Mouse (Mus musculus): ENCODE results near the gene Prdm11. TPM values are rescaled to one million over a fixed set of nuclear protein-coding genes. Genes with fewer than 3 reads are reported as not detected.

The Prdm11 gene
- polyA plus RNA-seq, 1 experiment from 2014 or later: 2.6 TPM

DNA sequence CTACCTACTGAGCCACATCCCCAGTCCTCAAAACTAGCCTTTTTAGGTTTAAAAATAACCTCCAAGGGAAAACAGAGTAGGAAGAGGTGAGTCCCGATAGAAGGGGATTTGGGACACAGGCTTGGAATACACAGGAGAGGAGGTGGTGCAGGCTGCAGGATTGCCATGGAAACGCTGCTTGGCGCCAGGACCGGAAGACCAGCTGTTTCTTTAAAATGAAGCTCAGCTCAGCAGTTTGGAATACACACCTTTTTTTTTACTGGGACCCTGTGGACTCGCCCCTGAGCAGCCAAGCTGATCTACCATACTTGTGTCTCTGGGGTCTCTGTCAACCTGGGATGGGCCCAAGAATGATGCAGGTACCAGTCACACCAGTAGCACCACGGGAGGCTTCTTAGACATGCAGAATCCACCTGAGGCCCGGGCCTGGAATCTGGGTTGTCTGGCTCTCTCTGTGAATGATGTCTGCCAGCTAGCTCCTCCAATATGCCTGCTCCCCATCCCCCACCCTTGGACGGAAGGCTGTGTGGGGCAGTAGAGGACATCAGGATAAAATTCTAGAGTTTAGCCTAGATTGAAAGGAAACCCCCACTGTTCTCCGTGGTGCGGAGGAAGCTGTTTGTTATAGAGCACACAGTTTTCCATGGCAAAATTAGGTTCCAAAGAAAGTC is 111.5 kb downstream of the Prdm11 start:
- 11% methylated on average over 10 of the region's 10 CpGs for WGBS
- no peak overlapping the region for H3K4me2 ChIP-seq (replicated peaks)

DNA sequence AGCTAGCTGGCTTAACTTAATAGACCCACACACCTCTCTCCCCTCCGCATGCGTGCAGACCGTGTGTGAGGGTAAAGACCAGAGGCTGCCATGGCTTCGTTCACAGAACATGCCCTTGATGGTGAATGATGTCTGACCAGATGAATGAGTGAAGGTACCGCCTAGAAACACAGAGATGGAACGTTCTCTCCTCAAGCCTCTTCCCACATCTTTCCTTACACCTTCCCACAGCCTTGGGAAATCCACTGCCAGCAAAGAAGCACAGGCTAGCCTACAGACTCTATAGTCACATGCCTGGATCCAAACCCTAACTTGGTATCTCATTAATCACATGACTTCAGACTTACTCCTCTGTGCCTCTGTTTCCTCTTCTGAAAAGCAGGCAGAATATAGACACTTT is 112.6 kb downstream of the Prdm11 start:
- Histone ChIP-seq H3K27me3 (no peaks in the 10 kb centered on the region), H3K36me3 (no peaks in the 10 kb centered on the region), H3K4me1 (peaks cover 14% of the 10 kb centered on the region), H3K9ac (replicated peaks) (no peak overlapping the region), H3K4me3 (no peak overlapping the region), H3K27ac (replicated peaks) (no peak overlapping the region), H3K4me2 (replicated peaks) (no peak overlapping the region), H3K9me3 (no peaks in the 10 kb centered on the region)
- ATAC-seq (replicated peaks): no peak
- WGBS: 88% methylated on average over 6 of the region's 6 CpGs

More for the DNA sequence above, 111.5 kb downstream of the Prdm11 start:
- peak; percentile 61 for ATAC-seq (replicated peaks)
- no peak overlapping the region for H3K4me3 ChIP-seq
- no peaks in the 10 kb centered on the region for H3K36me3 ChIP-seq
- H3K9me3 ChIP-seq: no peaks in the 10 kb centered on the region
- no peaks in the 10 kb centered on the region for H3K27me3 ChIP-seq
- H3K4me1 ChIP-seq: peaks cover 14% of the 10 kb centered on the region
- H3K9ac ChIP-seq (replicated peaks): no peak overlapping the region
- H3K27ac ChIP-seq (replicated peaks): peak overlapping the region; percentile 57

DNA sequence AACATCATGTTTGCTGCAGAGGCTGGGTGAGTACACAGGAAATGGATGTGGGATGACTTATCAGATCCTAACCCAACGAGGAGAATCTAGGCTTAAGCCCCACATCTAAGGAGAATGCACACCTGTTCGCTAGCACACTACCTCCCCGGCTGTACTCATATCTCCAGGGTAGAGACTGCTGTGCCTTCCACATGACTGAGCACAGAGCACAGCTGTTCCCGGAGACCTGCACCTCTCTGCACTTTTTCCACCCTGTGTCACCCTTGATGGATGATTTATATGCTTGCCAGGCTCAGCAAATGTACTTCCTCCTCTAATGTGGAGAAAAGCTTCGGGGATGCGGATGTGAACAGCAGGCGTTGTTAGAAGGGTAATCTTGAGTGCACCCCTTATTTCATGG is 114.9 kb downstream of the Prdm11 start:
- Histone ChIP-seq H3K9ac (replicated peaks) (no peak overlapping the region), H3K4me1 (peaks cover 21% of the 10 kb centered on the region), H3K9me3 (no peaks in the 10 kb centered on the region), H3K4me3 (no peak overlapping the region), H3K4me2 (replicated peaks) (no peak overlapping the region), H3K27me3 (no peaks in the 10 kb centered on the region), H3K36me3 (no peaks in the 10 kb centered on the region), H3K27ac (replicated peaks) (no peak overlapping the region)
- WGBS: 83% methylated on average over 7 of the region's 7 CpGs
- ATAC-seq (replicated peaks): no peak

- H3K27ac ChIP-seq (replicated peaks): no peak overlapping the region
- no peaks in the 10 kb centered on the region for H3K27me3 ChIP-seq
- WGBS: 76% methylated on average over 5 of the region's 5 CpGs
- H3K9me3 ChIP-seq: no peaks in the 10 kb centered on the region
- H3K4me2 ChIP-seq (replicated peaks): no peak overlapping the region
- H3K9ac ChIP-seq (replicated peaks): no peak overlapping the region
- H3K36me3 ChIP-seq: no peaks in the 10 kb centered on the region
- H3K4me1 ChIP-seq: peaks cover 23% of the 10 kb centered on the region
- no peak for ATAC-seq (replicated peaks)
- no peak overlapping the region for H3K4me3 ChIP-seq
These were observed 116.3 kb downstream of the Prdm11 start for GRCm38 (mm10) chr2:92929696-92930095.

- no peak overlapping the region for H3K4me3 ChIP-seq
- no peaks in the 10 kb centered on the region for H3K27me3 ChIP-seq
- H3K9ac ChIP-seq (replicated peaks): no peak overlapping the region
- H3K4me2 ChIP-seq (replicated peaks): no peak overlapping the region
- peaks cover 27% of the 10 kb centered on the region for H3K4me1 ChIP-seq
- H3K36me3 ChIP-seq: no peaks in the 10 kb centered on the region
- ATAC-seq (replicated peaks): peak; percentile 39; the same call in 1 of the 2 replicates
- no peaks in the 10 kb centered on the region for H3K9me3 ChIP-seq
- H3K27ac ChIP-seq (replicated peaks): no peak overlapping the region
- WGBS: 41% methylated on average over 6 of the region's 6 CpGs
These were observed 121.2 kb downstream of the Prdm11 start for GRCm38 (mm10) chr2:92924677-92925259.

DNA sequence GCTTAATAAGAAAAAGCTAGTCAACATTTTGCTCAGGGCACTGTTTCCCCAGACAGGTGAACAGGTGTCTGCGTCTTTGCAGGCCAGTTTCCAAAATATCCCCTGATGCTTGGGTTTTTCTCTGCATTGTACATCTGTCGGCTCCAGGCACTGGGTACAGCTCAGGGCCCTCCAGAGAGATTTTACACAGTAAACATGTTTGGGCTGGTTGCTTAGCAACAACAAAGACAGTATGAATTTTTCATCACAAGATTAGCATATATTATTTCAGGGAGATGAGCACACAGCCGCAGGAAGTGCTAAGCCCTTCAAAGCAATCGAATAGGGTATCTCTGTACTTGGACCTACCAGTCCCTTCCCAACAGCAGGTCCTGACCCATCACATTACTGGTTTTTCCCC is 125.3 kb downstream of the Prdm11 start:
- ATAC-seq (replicated peaks): peak; percentile 82
- 32% methylated on average over 4 of the region's 4 CpGs for WGBS
- no peaks in the 10 kb centered on the region for H3K27me3 ChIP-seq
- H3K9me3 ChIP-seq: no peaks in the 10 kb centered on the region
- H3K4me3 ChIP-seq: no peak overlapping the region
- H3K4me1 ChIP-seq: peaks cover 36% of the 10 kb centered on the region
- H3K36me3 ChIP-seq: no peaks in the 10 kb centered on the region
- H3K9ac ChIP-seq (replicated peaks): no peak overlapping the region
- no peak overlapping the region for H3K4me2 ChIP-seq (replicated peaks)
- peak overlapping the region; percentile 53 for H3K27ac ChIP-seq (replicated peaks)

DNA sequence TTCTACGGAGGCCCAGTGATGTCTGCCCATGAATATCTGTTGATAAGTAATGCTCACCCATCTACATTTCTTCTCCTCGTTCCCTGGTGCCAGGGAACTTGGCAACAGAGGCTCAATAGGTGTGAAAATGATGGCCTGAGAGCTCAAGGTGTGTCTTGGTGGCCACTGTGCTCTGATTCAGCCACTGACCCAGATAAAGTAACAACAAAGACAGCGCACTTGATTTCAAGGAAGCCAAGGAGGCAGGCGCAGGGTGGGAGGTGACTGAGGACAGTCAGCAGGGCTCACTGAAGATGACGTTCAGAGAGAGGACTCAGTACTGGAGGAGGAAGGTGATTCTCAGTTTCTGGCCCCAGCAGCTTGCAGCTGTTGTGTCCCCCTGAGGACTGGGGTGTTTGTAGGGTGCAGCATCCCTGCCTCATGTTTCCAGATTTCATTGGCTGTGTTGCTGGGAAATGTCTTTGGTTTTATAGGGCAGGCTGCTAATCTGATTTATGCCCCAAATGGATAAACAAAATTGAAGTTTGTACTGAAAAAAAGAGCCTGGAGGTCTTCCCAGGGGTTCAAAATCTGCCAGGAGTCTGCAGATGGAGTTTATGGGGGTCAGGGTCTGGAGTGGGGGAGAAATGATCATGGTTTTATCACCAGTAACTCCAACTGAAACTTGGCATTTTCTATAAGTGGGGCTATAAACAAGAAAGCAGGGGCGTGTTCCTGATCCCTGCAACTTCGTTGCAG is 128.4 kb downstream of the Prdm11 start:
- 52% methylated on average over 7 of the region's 7 CpGs for WGBS
- Histone ChIP-seq H3K27me3 (peaks cover 10% of the 10 kb centered on the region; the same call in 1 of the 2 replicates), H3K27ac (replicated peaks) (no peak overlapping the region), H3K4me3 (no peak overlapping the region), H3K9me3 (no peaks in the 10 kb centered on the region), H3K36me3 (no peaks in the 10 kb centered on the region), H3K4me1 (peaks cover 53% of the 10 kb centered on the region), H3K9ac (replicated peaks) (no peak overlapping the region), H3K4me2 (replicated peaks) (0 out of 2 replicates have a peak overlapping the region, but pooled peaks have one; percentile 8)
- no peak for ATAC-seq (replicated peaks)

DNA sequence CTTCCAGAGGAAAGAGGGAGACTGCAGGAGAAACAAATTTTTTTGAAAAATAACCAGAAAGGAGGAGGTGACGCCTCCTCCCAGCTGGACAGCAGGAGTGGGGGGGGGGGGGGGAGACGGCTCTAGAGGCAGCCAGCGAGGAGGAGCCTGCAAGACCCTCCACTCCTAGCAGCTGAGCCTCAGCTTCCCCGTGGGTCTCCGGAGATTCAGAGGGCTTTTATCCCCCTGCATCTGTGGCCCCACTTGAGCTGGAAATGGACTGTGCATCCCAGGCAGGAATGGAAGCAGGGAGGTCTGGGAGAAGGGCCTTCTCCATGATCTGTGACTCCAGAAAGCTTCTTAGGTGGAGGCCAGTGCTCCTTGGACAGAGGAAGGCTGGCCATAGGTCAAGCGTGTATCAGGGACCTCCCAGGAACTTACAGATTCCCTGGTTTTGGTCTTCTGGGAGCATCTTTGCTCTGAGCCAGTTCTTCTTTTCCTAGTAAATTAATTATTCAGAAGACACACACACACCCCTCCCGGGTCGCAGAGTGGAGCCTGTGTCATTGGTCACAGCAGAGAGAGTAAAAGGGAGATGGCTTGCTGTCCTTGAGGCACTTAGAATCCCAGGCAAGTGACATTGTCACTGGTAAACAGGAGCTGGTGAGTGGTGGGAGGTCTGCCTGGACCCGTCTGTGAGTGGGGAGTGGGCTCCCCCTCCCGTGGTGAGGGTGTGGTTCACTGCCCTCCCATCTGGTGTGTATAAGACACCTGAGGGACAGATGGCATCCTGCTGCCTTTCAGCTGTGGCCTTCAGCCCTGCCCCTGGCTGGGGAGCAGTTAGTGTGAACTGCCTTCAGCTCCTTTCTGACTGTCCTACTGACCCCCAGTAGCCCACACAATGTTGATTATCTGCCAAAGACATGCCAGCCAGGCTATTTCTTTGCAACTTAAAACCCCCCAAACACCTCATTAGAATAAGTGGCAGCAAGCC is 130.0 kb downstream of the Prdm11 start:
- Histone ChIP-seq H3K36me3 (no peaks in the 10 kb centered on the region), H3K4me1 (peaks cover 52% of the 10 kb centered on the region), H3K4me3 (peak overlapping the region; percentile 44), H3K9me3 (no peaks in the 10 kb centered on the region), H3K4me2 (replicated peaks) (peak overlapping the region; percentile 73), H3K27ac (replicated peaks) (peak overlapping the region; percentile 11; the same call in 1 of the 2 replicates), H3K9ac (replicated peaks) (peak overlapping the region; percentile 55), H3K27me3 (peaks cover 10% of the 10 kb centered on the region; the same call in 1 of the 2 replicates)
- WGBS: 12% methylated on average over 9 of the region's 10 CpGs
- 0 out of 2 replicates have a peak, but pooled peaks have one; percentile 17 for ATAC-seq (replicated peaks)

Other genes with a start within 250 kb of the Prdm11 start
- 21.8 and 30.0 TPM in 2 replicates for gene Syt13, start 131.1 kb downstream of the Prdm11 start, polyA plus RNA-seq (2015; fragmentation: Nextera tagmentation; extraction: Ambion mirVana)
- gene Trp53i11, start 141.4 kb upstream of the Prdm11 start, polyA plus RNA-seq (2015; fragmentation: Nextera tagmentation; extraction: Ambion mirVana): 90.5 and 110 TPM in 2 replicates